Mouse (Mus musculus): ENCODE results near the gene Tnnt3. TPM values are rescaled to one million over a fixed set of nuclear protein-coding genes. Genes with fewer than 3 reads are reported as not detected.

The Tnnt3 gene
- polyA plus RNA-seq, 1 experiment, result 1.6 TPM

DNA sequence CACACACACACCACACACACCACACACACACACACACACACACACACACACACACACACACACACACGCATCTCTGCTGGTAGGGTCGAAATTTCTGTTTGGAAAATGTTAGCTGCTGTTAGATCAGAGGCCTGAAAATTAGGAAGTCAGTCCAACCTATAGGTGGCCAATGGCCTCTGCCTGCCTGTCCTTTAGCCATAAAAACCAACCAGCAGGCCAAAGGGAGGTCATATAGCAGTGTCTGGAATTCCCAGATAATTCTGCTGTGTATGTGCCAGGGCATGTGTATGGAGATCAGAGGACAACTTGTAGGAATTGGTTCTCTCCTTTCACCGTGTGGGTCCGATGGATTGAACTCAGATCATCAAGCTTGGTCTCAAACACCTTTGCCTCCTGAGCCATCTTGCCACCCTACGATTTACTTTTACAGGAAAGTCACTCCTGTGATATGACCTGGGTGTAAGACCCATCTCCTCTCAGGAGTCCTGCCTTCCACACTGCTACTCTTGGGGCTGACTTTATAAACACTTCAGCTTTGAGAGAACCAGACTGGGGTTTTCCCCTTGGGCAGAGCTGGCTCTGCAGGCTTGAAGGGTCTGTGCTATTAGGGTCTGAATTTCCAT is 39.8 kb upstream of the Tnnt3 start:
- 73% methylated on average over 5 of the region's 5 CpGs for WGBS
- H3K27me3 ChIP-seq (ENCODE audit: control insufficient read depth, insufficient read depth, low read length), result no peaks in the 10 kb centered on the region
- 0 out of 2 replicates have a peak, but pooled peaks cover 1% of the 10 kb centered on the region for H3K36me3 ChIP-seq (ENCODE audit: control insufficient read depth, insufficient read depth, low read length)
- TF ChIP-seq CTCF (IDR thresholded peaks at IDR 0.05; ENCODE audit: extremely low read depth, insufficient read depth, insufficient read length, insufficient replicate concordance) (no peak), POLR2A (IDR thresholded peaks at IDR 0.05; ENCODE audit: low read depth, low read length) (no peak)
- H3K27ac ChIP-seq (ENCODE audit: insufficient read depth, low read length), result peak overlapping the region; percentile 56; the same call in 1 of the 2 replicates
- DNase-seq (ENCODE audit: low read depth in 1 of 2, low spot score in 2 of 2), result no peak
- no peak overlapping the region for H3K4me3 ChIP-seq (ENCODE audit: extremely low read depth, insufficient read depth, insufficient read length)
- peaks cover 30% of the 10 kb centered on the region for H3K4me1 ChIP-seq (ENCODE audit: control insufficient read depth, insufficient read depth, insufficient read length)

GRCm38 (mm10) chr7:142459299-142459691 is 39.3 kb upstream of the Tnnt3 start:
- WGBS, result 75% methylated on average over 2 of the region's 2 CpGs
- peaks cover 5% of the 10 kb centered on the region; the same call in 1 of the 2 replicates for H3K36me3 ChIP-seq (ENCODE audit: control insufficient read depth, insufficient read depth, low read length)
- no peaks in the 10 kb centered on the region for H3K27me3 ChIP-seq (ENCODE audit: control insufficient read depth, insufficient read depth, low read length)
- no peak for DNase-seq (ENCODE audit: low read depth in 1 of 2, low spot score in 2 of 2)
- H3K4me1 ChIP-seq (ENCODE audit: control insufficient read depth, insufficient read depth, insufficient read length), result peaks cover 35% of the 10 kb centered on the region
- peak overlapping the region; percentile 56 for H3K27ac ChIP-seq (ENCODE audit: insufficient read depth, low read length)
- TF ChIP-seq CTCF (IDR thresholded peaks at IDR 0.05; ENCODE audit: extremely low read depth, insufficient read depth, insufficient read length, insufficient replicate concordance) (no peak), POLR2A (IDR thresholded peaks at IDR 0.05; ENCODE audit: low read depth, low read length) (no peak)
- no peak overlapping the region for H3K4me3 ChIP-seq (ENCODE audit: extremely low read depth, insufficient read depth, insufficient read length)

- H3K4me3 ChIP-seq (ENCODE audit: extremely low read depth, insufficient read depth, insufficient read length), result peak within 1 kb of the TSS; percentile 92
- H3K4me1 ChIP-seq (ENCODE audit: control insufficient read depth, insufficient read depth, insufficient read length), result peaks cover 44% of the 10 kb centered on the region
- 4% methylated on average over 7 of the region's 7 CpGs for WGBS
- no peaks in the 10 kb centered on the region for H3K27me3 ChIP-seq (ENCODE audit: control insufficient read depth, insufficient read depth, low read length)
- H3K36me3 ChIP-seq (ENCODE audit: control insufficient read depth, insufficient read depth, low read length), result peaks cover 5% of the 10 kb centered on the region; the same call in 1 of the 2 replicates
- TF ChIP-seq CTCF (IDR thresholded peaks at IDR 0.05; ENCODE audit: extremely low read depth, insufficient read depth, insufficient read length, insufficient replicate concordance), result no peak
- peak; percentile 72 for TF ChIP-seq POLR2A (IDR thresholded peaks at IDR 0.05; ENCODE audit: low read depth, low read length)
- peak within 1 kb of the TSS; percentile 86 for H3K27ac ChIP-seq (ENCODE audit: insufficient read depth, low read length)
- peak in 1 of 2 experiments; percentile 66 for DNase-seq (ENCODE audit: low read depth in 1 of 2, low spot score in 2 of 2)
Measured at GRCm38 (mm10) chr7:142460636-142461077, 38.0 kb upstream of the Tnnt3 start, which contains the start of gene Lsp1. Gene Lsp1, plus strand, starts transcription at chr7:142460809.

DNA sequence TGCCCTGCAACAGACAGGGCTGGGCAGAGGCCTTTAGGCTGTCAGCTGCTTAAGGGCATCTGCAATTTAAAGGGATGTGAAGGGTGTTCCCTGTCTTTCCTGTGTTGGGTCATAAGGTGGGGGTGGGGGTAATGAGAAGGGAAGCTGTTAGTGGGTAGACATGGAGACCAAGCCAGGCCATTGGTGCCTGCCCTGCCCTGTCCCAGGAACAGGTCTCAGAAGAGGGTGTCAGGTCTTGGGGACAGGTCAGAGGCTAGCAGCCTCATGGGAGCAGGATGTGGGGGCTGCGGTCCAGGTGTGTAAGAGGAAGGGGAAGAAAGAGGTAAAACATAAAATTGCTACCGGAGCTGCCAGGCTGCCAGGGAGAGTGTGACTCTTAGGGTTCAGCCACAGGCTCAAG is 37.2 kb upstream of the Tnnt3 start:
- TF ChIP-seq POLR2A (IDR thresholded peaks at IDR 0.05; ENCODE audit: low read depth, low read length) (no peak), CTCF (IDR thresholded peaks at IDR 0.05; ENCODE audit: extremely low read depth, insufficient read depth, insufficient read length, insufficient replicate concordance) (no peak)
- Histone ChIP-seq H3K27me3 (ENCODE audit: control insufficient read depth, insufficient read depth, low read length) (no peaks in the 10 kb centered on the region), H3K27ac (ENCODE audit: insufficient read depth, low read length) (peak overlapping the region; percentile 86), H3K36me3 (ENCODE audit: control insufficient read depth, insufficient read depth, low read length) (peaks cover 7% of the 10 kb centered on the region; the same call in 1 of the 2 replicates), H3K4me1 (ENCODE audit: control insufficient read depth, insufficient read depth, insufficient read length) (peaks cover 46% of the 10 kb centered on the region), H3K4me3 (ENCODE audit: extremely low read depth, insufficient read depth, insufficient read length) (peak overlapping the region; percentile 92)
- peak in 1 of 2 experiments; percentile 51 for DNase-seq (ENCODE audit: low read depth in 1 of 2, low spot score in 2 of 2)
- WGBS, result 12% methylated on average over 2 of the region's 2 CpGs

GRCm38 (mm10) chr7:142462190-142462589 is 36.4 kb upstream of the Tnnt3 start:
- 13% methylated on average over 6 of the region's 6 CpGs for WGBS
- Histone ChIP-seq H3K4me3 (ENCODE audit: extremely low read depth, insufficient read depth, insufficient read length) (peak overlapping the region; percentile 92), H3K27ac (ENCODE audit: insufficient read depth, low read length) (peak overlapping the region; percentile 86), H3K27me3 (ENCODE audit: control insufficient read depth, insufficient read depth, low read length) (no peaks in the 10 kb centered on the region), H3K4me1 (ENCODE audit: control insufficient read depth, insufficient read depth, insufficient read length) (peaks cover 46% of the 10 kb centered on the region), H3K36me3 (ENCODE audit: control insufficient read depth, insufficient read depth, low read length) (peaks cover 7% of the 10 kb centered on the region; the same call in 1 of the 2 replicates)
- TF ChIP-seq POLR2A (IDR thresholded peaks at IDR 0.05; ENCODE audit: low read depth, low read length) (no peak), CTCF (IDR thresholded peaks at IDR 0.05; ENCODE audit: extremely low read depth, insufficient read depth, insufficient read length, insufficient replicate concordance) (no peak)
- DNase-seq (ENCODE audit: low read depth in 1 of 2, low spot score in 2 of 2), result no peak

GRCm38 (mm10) chr7:142462594-142463078 is 36.0 kb upstream of the Tnnt3 start:
- DNase-seq (ENCODE audit: low read depth in 1 of 2, low spot score in 2 of 2), result no peak
- Histone ChIP-seq H3K4me3 (ENCODE audit: extremely low read depth, insufficient read depth, insufficient read length) (peak overlapping the region; percentile 92), H3K27me3 (ENCODE audit: control insufficient read depth, insufficient read depth, low read length) (no peaks in the 10 kb centered on the region), H3K4me1 (ENCODE audit: control insufficient read depth, insufficient read depth, insufficient read length) (peaks cover 43% of the 10 kb centered on the region), H3K27ac (ENCODE audit: insufficient read depth, low read length) (peak overlapping the region; percentile 86), H3K36me3 (ENCODE audit: control insufficient read depth, insufficient read depth, low read length) (peaks cover 7% of the 10 kb centered on the region; the same call in 1 of the 2 replicates)
- WGBS, result 14% methylated on average over 4 of the region's 4 CpGs
- TF ChIP-seq CTCF (IDR thresholded peaks at IDR 0.05; ENCODE audit: extremely low read depth, insufficient read depth, insufficient read length, insufficient replicate concordance), result no peak
- TF ChIP-seq POLR2A (IDR thresholded peaks at IDR 0.05; ENCODE audit: low read depth, low read length), result no peak
